Mouse (Mus musculus) liver, embryonic 11.5 days (tissue): Measurements from ENCODE around the gene Tbc1d8. TPM values are rescaled to one million over a fixed set of nuclear protein-coding genes. Genes with fewer than 3 reads are reported as not detected.

Experiments
- ATAC-seq: fragments of 200-750 bp; cut with Nextera tagmentation; replicated peaks from 2 replicates; pipeline ENCODE4 v1.8.0; 2017; ENCODE audit warnings: moderate number of reproducible peaks, mild to moderate bottlenecking, moderate TSS enrichment, moderate library complexity; ENCODE audit not compliant: low FRiP score
- DNase-seq: peaks from one replicate; pipeline ENCODE4 v3.0.0-alpha.2; 2017; ENCODE audit warnings: low spot score
- H3K27ac ChIP-seq: fragments of 300-500 bp; sonication (generic); 2 replicates; pipeline ENCODE4 v1.5.1; 2014; ENCODE audit warnings: mild to moderate bottlenecking, low read depth, low read length, control low read depth
- H3K27me3 ChIP-seq: fragments of 300-500 bp; sonication (generic); replicated peaks from 2 replicates; pipeline ENCODE4 v1.6.1; 2014; ENCODE audit warnings: low read length, mixed read lengths; ENCODE audit not compliant: control insufficient read depth, insufficient read depth
- H3K36me3 ChIP-seq: fragments of 300-500 bp; sonication (generic); 2 replicates; pipeline ENCODE4 v1.6.1; 2014; ENCODE audit warnings: mild to moderate bottlenecking, low read length, moderate library complexity, mixed read lengths; ENCODE audit not compliant: control insufficient read depth, insufficient read depth
- H3K4me1 ChIP-seq: fragments of 300-500 bp; sonication (generic); replicated peaks from 2 replicates; pipeline ENCODE4 v1.6.1; 2014; ENCODE audit warnings: low read length, mixed read lengths; ENCODE audit not compliant: control insufficient read depth, insufficient read depth
- H3K4me2 ChIP-seq: fragments of 300-500 bp; sonication (generic); 2 replicates; pipeline ENCODE4 v1.6.1; 2014; ENCODE audit warnings: mild to moderate bottlenecking, control low read depth, moderate library complexity
- H3K4me3 ChIP-seq: fragments of 300-500 bp; sonication (generic); 2 replicates; pipeline ENCODE4 v1.5.1; 2014; ENCODE audit warnings: low read depth, low read length, control low read depth
- H3K9ac ChIP-seq: fragments of 300-500 bp; sonication (generic); 2 replicates; pipeline ENCODE4 v1.6.1; 2014; ENCODE audit warnings: low read depth, low read length, control low read depth
- H3K9me3 ChIP-seq: fragments of 300-500 bp; sonication (generic); 2 replicates; pipeline ENCODE4 v1.6.1; 2016; ENCODE audit warnings: low read length, inconsistent platforms, mixed read lengths; ENCODE audit not compliant: control insufficient read depth
- WGBS: fragments of 180-500 bp; shearing (Covaris S2); extraction: QIAGEN DNeasy Blood & Tissue Kit; methylation state at CpG from one replicate; pipeline ENCODE4 v1.1.7; 2014; 5-methylcytosine and 5-hydroxymethylcytosine counted together
- polyA plus RNA-seq: library from polyadenylated mRNA; unstranded; fragments of >200 nt; fragmentation: Nextera tagmentation; extraction: Ambion mirVana; gene quantifications from 2 replicates; pipeline ENCODE4 v1.2.1, GENCODE M21; 2014

Gene Tbc1d8
- 6.7 and 9.3 TPM in 2 replicates for polyA plus RNA-seq

- peak within 1 kb of the TSS; percentile 59 for H3K27ac ChIP-seq
- H3K9ac ChIP-seq, result peak within 1 kb of the TSS; percentile 84
- H3K9me3 ChIP-seq, result no peaks in the 10 kb centered on the region
- peak within 1 kb of the TSS; percentile 68 for H3K4me3 ChIP-seq
- DNase-seq, result peak; percentile 93
- H3K4me2 ChIP-seq, result peak within 1 kb of the TSS; percentile 99
- peak; percentile 93 for ATAC-seq
- under 1% methylated on average over 89 of the region's 90 CpGs for WGBS
- no peaks in the 10 kb centered on the region; the same call in 1 of the 2 replicates for H3K27me3 ChIP-seq
- no peaks in the 10 kb centered on the region for H3K36me3 ChIP-seq
- H3K4me1 ChIP-seq, result peaks cover 29% of the 10 kb centered on the region
These were observed at the start of gene Tbc1d8 for GRCm38 (mm10) chr1:39478057-39478895. Gene Tbc1d8, minus strand, starts transcription at chr1:39478755.

DNA sequence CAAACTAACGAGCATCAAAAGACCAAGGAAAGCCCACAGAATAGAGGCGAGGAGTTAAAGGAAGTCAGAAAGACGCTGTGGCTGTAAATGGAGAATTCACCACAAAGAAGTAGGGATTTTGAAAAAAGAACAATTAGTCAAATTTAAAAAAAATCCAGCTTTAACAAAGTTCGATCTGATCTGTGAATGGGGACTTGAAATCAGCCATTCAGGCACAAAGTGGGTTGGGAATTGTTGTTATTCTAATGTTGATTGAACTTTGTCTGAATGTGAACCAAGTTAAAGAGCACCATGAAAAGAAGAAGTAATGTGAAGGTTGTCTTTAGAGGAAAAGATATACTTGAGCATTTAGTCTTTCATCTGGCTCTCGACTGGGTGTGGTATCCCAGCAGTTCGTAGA, 49.8 kb upstream of the Tbc1d8 start:
- WGBS, result 70% methylated on average over 6 of the region's 6 CpGs
- Histone ChIP-seq H3K4me3 (no peak overlapping the region), H3K9me3 (no peaks in the 10 kb centered on the region), H3K27ac (no peak overlapping the region), H3K36me3 (no peaks in the 10 kb centered on the region), H3K27me3 (no peaks in the 10 kb centered on the region), H3K4me2 (no peak overlapping the region), H3K4me1 (no peaks in the 10 kb centered on the region), H3K9ac (no peak overlapping the region)
- ATAC-seq (no peak), DNase-seq (no peak)

- H3K9me3 ChIP-seq, result no peaks in the 10 kb centered on the region
- WGBS, result 17% methylated on average over 7 of the region's 7 CpGs
- no peak overlapping the region for H3K4me3 ChIP-seq
- H3K4me2 ChIP-seq, result no peak overlapping the region
- ATAC-seq, result no peak; the same call in 1 of the 2 replicates
- DNase-seq, result peak; percentile 70
- H3K27me3 ChIP-seq, result no peaks in the 10 kb centered on the region
- H3K36me3 ChIP-seq, result no peaks in the 10 kb centered on the region
- no peak overlapping the region for H3K9ac ChIP-seq
- no peak overlapping the region for H3K27ac ChIP-seq
- no peaks in the 10 kb centered on the region for H3K4me1 ChIP-seq
These were observed 48.9 kb upstream of the Tbc1d8 start for GRCm38 (mm10) chr1:39527432-39527831.

- DNase-seq (no peak), ATAC-seq (no peak)
- 74% methylated on average over 9 of the region's 9 CpGs for WGBS
- Histone ChIP-seq H3K4me3 (no peak overlapping the region), H3K27ac (no peak overlapping the region), H3K9ac (no peak overlapping the region), H3K9me3 (no peaks in the 10 kb centered on the region), H3K4me1 (no peaks in the 10 kb centered on the region), H3K36me3 (no peaks in the 10 kb centered on the region), H3K4me2 (no peak overlapping the region), H3K27me3 (no peaks in the 10 kb centered on the region)
These were observed 48.0 kb upstream of the Tbc1d8 start for GRCm38 (mm10) chr1:39526371-39527167.

GRCm38 (mm10) chr1:39525763-39526162, 47.2 kb upstream of the Tbc1d8 start:
- 56% methylated on average over 7 of the region's 7 CpGs for WGBS
- Histone ChIP-seq H3K36me3 (no peaks in the 10 kb centered on the region), H3K9me3 (no peaks in the 10 kb centered on the region), H3K9ac (no peak overlapping the region), H3K4me1 (no peaks in the 10 kb centered on the region), H3K4me3 (no peak overlapping the region), H3K27me3 (no peaks in the 10 kb centered on the region), H3K4me2 (no peak overlapping the region), H3K27ac (no peak overlapping the region)
- ATAC-seq, result no peak
- no peak for DNase-seq

- H3K4me3 ChIP-seq, result no peak overlapping the region
- H3K36me3 ChIP-seq, result no peaks in the 10 kb centered on the region
- no peak for ATAC-seq
- no peak for DNase-seq
- H3K9me3 ChIP-seq, result peaks cover 2% of the 10 kb centered on the region; the same call in 1 of the 2 replicates
- no peak overlapping the region for H3K27ac ChIP-seq
- H3K4me1 ChIP-seq, result no peaks in the 10 kb centered on the region
- 22% methylated on average over 5 of the region's 5 CpGs for WGBS
- no peak overlapping the region for H3K9ac ChIP-seq
- no peaks in the 10 kb centered on the region for H3K27me3 ChIP-seq
- H3K4me2 ChIP-seq, result no peak overlapping the region
These were observed 44.0 kb upstream of the Tbc1d8 start for GRCm38 (mm10) chr1:39522519-39522918.

DNA sequence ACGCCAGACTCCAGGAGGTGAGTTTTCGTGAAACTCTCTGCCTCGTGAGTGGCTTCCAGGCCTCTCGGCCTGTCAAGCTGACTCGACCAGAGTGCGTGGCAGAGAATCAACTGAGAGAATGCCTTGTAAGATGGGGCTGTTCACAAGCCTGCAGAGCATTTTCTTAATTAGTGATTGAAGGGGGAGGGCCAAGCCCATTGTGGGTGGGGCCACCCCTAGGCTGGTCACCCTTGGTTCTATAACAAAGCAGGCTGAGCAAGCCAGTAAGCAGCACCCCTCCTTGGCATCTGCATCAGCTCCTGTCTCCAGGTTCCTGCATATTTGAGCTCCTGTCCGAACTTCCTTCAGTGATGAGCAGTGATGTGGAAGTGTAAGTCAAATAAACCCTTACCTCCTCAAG, 42.8 kb upstream of the Tbc1d8 start:
- Histone ChIP-seq H3K9ac (no peak overlapping the region), H3K27ac (no peak overlapping the region), H3K9me3 (peaks cover 2% of the 10 kb centered on the region; the same call in 1 of the 2 replicates), H3K4me3 (no peak overlapping the region), H3K4me2 (no peak overlapping the region), H3K4me1 (no peaks in the 10 kb centered on the region), H3K36me3 (no peaks in the 10 kb centered on the region), H3K27me3 (no peaks in the 10 kb centered on the region)
- WGBS, result 86% methylated on average over 7 of the region's 7 CpGs
- no peak for DNase-seq
- ATAC-seq, result no peak

DNA sequence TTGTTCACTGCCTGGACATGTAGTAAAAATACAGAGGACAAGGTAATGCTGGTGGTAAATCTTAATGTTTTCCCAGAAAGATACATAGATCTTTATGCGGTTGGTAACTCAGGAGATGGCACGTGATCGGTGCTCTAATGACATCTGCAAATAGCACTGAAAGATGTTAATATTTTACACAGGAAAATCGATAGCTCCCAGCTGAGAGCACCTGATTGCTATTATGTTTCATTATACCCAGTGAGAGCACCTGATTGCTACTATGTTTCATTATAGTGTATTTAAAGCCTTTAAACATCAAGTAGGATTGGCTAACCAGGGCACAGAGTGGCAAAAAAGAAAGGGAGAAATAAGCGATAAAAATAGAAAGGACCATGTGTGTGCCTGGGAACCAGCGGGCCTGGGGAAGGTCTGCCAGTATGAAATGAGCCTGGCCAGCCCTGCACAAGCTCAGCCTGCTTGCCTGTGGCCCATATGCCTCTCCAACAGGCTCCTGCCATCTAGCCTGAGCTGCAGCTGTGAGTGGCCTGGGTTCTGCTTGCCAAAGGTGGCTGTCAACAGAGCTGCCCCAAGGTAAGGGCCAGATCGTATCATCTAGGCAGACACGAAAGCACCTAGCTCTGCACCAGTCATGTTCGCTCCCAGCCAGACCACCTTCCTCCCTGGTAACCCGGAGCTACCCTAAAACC, 36.9 kb upstream of the Tbc1d8 start:
- peaks cover 2% of the 10 kb centered on the region; the same call in 1 of the 2 replicates for H3K9me3 ChIP-seq
- H3K4me1 ChIP-seq, result no peaks in the 10 kb centered on the region
- no peak overlapping the region for H3K27ac ChIP-seq
- no peaks in the 10 kb centered on the region for H3K36me3 ChIP-seq
- H3K27me3 ChIP-seq, result no peaks in the 10 kb centered on the region
- H3K4me2 ChIP-seq, result no peak overlapping the region
- no peak overlapping the region for H3K4me3 ChIP-seq
- 80% methylated on average over 10 of the region's 10 CpGs for WGBS
- ATAC-seq (no peak), DNase-seq (no peak)
- H3K9ac ChIP-seq, result no peak overlapping the region
